Mouse (Mus musculus): Measurements from ENCODE around the gene Arhgap6. TPM values are rescaled to one million over a fixed set of nuclear protein-coding genes. Genes with fewer than 3 reads are reported as not detected.

The Arhgap6 gene
- total RNA-seq (2023), result 0.62 TPM

GRCm38 (mm10) chrX:168794974-168795858, at the start of gene Arhgap6:
Arhgap6 (plus strand) TSS chrX:168795099.

GRCm38 (mm10) chrX:169187100-169187499, 392.2 kb downstream of the Arhgap6 start, which contains the start of gene Amelx:
Amelx (minus strand) TSS chrX:169187200.

GRCm38 (mm10) chrX:169319945-169320667, 525.2 kb downstream of the Arhgap6 start, which contains the start of gene Hccs:
Hccs (minus strand) TSS chrX:169320372.

Other genes with a start within 250 kb of the Arhgap6 start
- gene Frmpd4, start 217.9 kb upstream of the Arhgap6 start, total RNA-seq (2023), result not detected
- 30.3 TPM for gene Msl3, start 121.2 kb upstream of the Arhgap6 start, total RNA-seq (2023)